Mouse (Mus musculus) CD4-positive, CD25-positive, alpha-beta regulatory T cell, adult 4 months (primary cell): ENCODE measurements around the gene Pfkfb3. TPM values are rescaled to one million over a fixed set of nuclear protein-coding genes. Genes with fewer than 3 reads are reported as not detected.

Source experiments
- ATAC-seq: one replicate; pipeline ENCODE4 v1.8.0; 2017
- polyA plus RNA-seq, 2 experiments: library from polyadenylated mRNA; unstranded; fragments of 100-300 nt; shearing (Covaris generic); gene quantifications; one replicate each; pipeline ENCODE4 v1.2.1; 2017

Gene Pfkfb3
- polyA plus RNA-seq = 10 to 100 TPM; 17.6 to 22.7 TPM

DNA sequence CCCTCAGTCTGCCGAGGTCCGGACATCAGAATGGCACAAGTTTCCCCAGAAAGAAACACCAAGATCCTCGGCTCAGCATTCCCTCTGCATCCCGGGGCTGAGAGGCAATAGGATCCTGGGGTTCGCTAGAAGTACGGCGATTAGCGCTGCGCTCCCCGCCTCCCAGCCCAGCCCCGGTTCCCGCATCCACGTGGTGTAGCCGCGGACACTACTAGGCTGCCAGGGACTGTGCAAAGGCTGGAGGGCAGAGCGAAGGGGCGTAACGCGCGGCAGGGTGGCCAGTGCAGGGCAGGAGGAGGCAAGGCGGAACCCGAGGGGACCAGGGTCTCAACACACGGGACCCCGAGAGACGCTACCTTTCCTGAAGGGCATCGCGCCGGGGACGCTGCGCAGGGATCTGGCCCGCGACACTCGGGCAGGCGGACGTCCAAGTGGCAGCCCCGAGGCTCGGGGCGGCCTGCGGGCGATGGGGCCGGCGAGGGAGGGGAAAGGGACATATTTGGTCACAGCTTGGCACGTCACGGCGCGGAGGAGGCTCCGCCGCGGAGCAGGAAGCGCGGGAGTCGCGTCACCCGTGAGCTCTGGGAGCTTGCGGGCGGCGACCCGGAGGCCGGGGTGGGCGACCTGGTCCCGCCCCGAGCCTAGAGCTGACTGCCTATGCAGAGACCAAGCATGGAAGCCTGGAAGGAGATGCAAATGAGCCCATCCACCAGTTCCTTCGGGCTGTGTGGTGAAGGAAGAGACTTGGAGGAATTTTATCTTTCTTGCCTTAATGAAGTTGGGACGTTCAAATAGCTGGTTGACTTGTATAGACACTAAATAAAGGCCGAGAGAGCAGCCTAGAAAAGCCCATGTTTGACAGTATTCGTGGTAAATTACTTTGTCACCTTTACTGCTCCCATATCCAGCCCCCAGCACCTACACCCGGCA lies at the start of gene Pfkfb3:
Gene Pfkfb3, minus strand, starts transcription at position 607 of the 930 bp plus-strand sequence.
- peak; percentile 90 for ATAC-seq

DNA sequence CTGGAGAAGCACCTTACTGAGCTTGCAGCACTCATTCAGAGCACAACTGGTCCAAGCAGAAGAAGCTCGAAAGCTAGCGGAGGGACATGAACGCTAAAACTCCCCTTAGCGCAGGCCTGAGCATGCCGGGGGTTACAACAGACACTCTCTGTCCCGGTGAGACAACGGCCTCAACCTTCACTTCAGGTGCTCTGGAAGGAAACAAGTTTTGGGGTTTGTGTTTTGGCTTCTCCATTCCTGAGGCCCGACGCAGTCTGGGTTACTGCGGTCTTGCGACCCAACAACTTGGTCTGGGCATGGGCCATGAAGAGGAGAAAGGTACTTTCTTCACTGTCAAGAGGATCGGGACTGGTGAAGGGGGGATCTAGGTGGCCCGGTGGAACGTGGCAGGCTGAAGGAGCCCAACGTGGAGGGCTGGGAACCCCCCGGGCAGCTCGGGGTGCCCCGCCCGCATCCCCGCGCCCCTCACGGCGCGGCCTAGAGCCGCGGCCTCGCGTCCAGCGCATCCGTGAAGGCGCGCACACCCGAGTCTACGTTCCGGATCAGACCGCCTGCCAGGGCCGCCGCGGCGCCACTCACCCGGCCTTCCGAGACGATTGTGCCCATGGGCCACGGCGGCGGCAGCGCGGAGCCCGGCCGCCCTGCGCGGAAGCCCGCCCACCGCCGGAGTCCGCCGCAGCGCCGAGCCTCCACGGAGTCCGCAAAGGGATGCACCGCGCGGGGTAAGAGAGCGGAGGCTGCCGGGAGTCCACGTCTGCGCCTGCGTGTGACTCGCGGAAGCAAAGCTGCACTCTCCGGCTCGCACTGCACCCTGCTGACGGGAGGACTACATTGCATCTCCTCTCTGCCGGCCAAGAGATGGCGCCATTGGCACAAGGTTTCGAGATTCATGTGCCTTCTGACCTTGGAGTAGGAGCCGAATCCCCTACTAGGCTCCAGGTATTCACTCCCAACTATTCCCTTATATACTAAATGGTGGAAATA lies 48.9 kb upstream of the Pfkfb3 start:
- peak; percentile 98 for ATAC-seq

DNA sequence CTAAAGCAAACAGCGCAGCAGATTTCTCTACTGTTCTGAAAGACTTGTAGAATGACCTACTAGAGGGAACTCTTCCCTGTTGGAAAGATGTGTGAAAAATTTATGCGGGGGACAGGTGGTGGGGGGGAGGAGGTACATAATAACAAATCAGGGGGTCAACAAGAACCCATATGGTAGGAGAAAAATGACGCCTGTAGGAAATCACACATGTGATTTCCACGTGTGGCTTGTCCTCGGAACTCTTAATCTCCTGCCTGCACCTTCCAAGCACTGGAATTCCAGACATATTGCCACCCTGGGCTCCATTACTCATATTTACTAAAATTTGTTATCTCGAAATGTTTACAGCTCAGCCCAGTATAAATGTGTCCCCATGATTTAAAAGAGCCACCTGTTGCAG lies 47.9 kb upstream of the Pfkfb3 start:
- no peak for ATAC-seq

DNA sequence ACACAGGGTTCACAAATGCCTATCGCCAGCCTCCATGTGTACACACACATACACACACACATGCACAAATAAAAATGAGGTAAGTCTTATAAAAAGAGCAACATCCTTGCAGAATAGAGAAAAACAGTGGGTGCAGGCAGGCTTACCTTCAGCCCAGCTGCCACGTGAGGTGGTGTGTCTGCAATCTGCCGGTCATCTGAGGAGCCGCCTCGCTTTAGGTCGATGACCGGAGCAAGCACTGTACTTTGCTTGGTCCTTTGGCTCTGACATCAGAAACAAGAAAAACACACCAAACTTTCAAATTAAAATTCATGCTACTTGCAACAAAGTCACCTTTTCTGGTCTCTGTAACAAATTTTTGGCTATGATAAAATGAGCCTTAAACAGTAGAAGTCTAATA lies 44.0 kb upstream of the Pfkfb3 start:
- no peak for ATAC-seq

DNA sequence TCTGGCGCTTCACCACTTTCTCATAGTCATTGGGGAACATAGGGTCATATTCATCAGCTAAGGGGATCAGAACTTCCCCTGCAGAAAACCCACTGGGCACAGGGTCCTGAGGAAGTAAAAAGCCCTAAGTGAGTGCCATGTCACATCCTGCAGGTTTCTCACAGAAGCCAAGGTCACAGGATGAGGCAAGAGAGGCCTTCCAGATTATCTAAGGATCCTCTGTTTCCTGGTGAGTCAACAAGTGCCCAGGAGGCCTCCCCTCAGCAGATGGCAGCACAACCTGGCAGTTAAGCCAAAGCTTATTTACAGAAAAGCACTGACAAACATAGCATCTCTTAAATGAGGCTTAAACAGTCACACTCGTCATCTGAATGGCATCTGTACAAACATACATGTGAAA lies 42.8 kb upstream of the Pfkfb3 start:
- ATAC-seq = no peak

DNA sequence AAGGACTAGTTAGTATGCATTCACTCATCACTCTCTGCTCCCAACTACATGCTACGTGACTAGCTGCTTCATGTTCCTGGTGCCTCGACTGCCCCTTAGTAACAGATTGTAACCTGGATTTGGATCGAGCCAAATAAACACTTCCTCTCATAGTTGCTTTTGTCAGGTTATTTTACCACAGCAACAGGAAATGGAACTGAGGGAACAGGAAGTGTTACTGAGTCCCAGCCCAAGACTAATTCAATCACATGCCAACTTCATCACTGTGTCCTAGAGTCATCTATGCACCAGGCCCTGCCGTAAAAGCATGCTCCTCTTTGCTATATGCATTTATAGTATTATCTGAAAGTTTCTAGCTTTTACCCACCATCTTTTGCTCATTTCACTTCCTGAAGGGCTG lies 34.1 kb upstream of the Pfkfb3 start:
- ATAC-seq = peak; percentile 82

DNA sequence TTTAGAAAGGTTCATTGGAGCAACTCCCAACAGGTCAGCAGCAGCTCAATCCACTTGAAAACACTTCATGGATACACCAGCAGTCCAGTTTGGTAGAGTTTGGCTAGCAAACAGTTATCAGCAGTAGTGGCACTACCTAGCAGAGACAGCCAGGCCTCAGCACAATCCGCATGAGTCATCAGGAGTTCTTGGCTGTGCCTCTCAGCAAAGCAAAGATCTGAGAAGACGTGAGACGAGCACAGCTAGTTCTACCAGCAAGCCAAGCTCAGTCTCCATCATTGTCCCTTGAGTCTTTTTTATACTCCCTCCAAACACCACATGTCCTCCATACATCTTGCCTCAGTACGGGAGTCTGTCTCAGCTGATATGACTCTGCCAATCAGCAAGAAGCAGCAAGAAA lies 25.5 kb upstream of the Pfkfb3 start:
- ATAC-seq = no peak

DNA sequence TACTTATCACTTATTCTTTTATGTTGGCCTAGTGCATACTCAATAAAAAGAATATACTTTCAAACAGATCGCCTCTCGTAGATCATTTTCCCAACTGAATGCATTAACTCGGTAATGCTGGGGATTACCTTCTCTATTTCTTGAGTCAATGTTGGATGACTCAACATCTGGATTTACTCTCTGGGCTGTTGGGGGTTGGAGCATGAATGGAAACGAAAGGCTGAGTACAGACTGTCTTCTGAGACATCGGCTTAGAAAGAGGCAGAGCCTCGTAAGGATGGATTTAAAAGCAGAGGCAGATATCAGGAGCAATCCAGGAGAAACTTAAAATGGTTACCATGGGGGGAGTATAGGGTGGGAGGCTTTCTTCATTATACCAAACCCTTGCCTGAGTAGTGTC lies 24.3 kb upstream of the Pfkfb3 start:
- no peak for ATAC-seq

DNA sequence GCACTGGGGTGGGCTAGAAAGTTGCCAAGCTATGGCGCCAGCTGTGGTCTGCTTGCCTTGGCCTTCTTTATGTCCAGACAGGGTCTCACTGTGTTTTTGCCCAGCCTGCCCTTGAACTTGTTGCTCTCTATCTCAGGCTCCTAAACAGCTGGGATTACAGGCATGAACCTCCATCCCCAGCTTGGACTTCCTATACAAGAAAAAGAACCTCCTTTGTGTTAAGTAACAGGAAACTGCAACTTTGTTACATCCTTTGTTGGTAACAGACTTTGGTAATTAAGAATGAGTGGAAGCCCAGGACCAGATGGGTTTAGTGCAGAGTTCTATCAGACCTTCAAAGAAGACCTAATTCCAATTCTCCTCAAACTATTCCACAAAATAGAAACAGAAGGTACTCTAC lies 19.8 kb upstream of the Pfkfb3 start:
- ATAC-seq = no peak

DNA sequence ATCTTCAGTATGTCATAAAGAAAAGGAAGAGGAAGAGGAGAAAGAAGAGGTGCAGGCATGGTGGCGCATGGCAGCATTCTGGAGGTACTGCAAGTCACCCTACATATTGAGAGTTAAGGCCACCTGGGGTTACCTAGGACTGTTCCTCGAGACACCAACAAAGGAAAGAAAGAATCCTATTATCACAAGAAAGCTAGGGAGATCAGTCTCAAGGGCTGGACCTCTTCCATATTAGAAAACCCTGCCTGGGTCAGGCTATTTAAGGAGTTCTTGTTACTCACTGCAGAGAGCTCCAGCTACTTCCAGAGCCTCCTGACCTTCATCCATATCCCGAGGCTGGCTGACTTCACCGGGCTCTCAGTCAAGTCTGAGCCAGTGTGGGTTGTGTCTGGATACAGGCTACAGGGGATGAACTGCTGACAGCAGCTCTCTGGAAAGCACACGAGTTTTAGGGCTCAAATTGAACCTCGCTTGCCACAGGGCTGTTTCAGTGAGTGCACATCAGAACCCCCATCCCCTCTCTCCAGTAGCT lies 17.2 kb upstream of the Pfkfb3 start:
- ATAC-seq = no peak

DNA sequence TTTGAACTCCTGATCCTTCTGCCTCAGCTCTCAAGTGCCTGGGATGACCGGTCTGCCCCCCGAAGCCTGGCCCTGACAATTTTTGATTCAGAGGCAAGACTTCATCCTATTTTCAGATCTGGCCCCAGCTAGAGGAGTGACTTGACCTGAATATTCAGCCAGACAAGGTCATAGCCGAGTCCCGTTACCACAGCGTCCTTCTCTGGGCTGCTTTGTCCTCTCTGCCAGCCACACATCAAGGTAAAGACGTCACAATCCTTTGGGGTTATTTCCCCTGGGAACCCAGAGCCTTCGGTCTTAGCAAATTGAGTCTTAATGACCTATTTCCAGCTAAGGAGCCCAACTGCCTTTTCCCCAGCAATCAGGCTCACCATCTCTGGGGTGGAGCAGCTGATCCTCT lies 14.6 kb upstream of the Pfkfb3 start:
- ATAC-seq = no peak

DNA sequence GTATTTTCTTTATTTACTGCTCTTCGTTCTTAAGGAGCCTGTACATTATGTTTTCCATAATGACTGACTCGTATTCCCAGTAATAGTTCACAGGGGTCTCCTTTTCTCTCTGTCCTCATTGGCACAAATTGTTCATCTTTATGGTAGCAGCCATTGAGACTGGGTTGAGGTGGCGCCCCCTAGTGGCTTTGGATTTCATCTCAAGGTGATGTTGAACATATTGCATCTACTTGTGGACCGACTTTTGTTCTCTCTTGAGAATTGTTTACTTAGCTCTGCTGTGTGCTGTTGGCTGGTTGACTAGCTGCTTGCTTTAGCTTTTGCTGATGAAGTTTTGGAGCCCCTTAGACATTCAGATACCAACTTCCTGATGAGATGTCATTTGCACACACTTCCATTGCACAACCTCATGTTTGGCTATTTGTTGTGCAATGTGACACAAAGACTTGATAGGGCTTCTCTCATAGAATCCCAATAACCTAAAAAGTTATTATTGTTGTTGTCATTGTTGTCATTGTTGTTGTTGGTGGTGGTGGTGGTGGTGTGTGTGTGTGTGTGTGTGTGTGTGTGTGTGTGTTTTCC lies 14.0 kb upstream of the Pfkfb3 start:
- ATAC-seq = peak; percentile 62

DNA sequence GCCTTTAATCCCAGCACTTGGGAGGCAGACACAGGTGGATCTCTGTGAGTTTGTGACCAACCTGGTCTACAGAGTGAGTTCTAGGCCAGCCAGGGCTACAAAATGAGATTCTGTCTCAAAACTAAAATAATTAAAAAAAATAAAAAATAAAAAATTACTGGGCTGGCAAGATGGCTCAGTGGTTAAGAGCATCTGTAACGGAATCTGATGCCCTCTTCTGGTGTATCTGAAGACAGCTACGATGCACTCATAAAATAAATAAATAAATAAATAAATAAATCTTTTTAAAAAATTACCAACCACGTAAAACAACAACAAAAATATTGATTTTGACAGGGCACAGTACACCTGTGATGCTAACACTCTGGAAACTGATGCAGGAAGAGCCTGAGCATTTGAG lies 13.0 kb upstream of the Pfkfb3 start:
- ATAC-seq = no peak

DNA sequence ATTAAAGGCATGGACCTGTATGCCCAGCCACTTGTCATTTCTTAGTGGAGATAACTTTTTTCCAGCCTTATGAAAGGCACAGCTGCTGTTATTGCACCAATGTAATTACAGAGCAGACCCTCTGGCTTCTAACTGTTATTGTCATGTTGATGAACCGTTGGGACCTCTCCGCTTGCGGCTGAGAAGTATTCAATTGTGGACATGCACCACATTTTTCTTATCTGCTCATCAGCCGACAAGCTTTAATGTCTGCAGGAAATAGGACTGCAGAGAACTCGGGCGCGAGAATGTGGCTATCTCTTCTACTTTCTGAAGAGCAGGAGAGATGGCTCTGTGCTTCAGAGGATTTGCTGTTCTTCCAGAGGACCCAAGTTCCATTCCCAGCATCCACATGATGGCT lies 12.4 kb upstream of the Pfkfb3 start:
- no peak for ATAC-seq

DNA sequence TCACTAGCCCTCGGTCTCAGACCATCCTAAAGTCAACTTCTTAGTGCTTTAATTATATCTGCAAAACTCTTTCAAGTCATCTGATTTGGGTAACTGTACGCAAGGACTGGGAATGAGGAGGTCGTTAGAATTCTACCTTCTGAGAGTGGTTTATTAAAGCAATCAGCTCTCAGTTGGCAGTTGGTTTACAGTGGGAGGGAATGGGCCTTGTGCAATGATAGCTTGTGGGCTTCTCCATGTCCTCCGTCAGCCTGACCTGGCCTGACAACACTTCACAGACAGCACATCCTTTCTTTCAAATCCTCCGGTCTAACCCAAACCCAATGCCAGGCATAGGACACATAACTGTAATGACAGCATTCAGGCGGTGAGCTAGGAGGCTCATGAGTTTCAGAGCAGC lies 10.9 kb upstream of the Pfkfb3 start:
- ATAC-seq = no peak

DNA sequence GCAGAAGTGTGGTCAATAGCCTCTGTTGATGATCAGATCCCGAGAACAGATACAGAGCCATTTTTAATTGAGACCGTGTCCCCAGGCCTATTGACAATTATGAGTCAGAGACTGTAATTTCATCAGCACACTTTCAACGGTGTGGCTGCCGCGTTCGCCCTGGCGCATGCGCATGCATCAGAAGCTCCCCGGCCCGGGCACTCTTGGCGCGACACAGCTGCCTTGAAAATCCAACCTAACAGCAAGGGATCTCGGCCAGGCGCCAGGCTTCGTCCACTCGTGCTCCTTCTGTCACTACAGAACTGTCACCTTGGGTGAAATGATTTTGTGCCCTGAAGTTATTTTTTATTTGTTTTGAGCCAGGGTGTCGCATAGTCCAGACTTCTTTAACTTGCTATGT lies 9.4 kb upstream of the Pfkfb3 start:
- no peak for ATAC-seq

DNA sequence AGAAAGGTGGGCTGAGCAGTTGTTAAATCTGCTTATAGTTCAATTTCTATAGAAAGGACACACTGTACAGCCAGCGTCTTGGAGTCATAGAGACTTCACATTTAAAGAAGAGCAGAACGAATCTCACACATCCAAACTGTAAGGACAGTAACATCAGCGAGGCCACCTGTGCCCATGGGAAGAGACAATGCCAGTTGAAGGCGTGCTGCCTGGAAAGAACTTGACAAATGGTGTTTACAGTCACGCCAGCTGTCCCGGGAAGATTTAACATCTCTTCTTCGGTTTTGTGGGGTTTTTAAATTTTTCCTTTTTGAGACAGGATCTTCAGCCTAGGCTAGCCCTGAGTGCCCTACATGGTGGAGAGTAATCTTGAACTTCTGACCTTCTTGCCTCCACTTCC lies 4.8 kb upstream of the Pfkfb3 start:
- no peak for ATAC-seq

DNA sequence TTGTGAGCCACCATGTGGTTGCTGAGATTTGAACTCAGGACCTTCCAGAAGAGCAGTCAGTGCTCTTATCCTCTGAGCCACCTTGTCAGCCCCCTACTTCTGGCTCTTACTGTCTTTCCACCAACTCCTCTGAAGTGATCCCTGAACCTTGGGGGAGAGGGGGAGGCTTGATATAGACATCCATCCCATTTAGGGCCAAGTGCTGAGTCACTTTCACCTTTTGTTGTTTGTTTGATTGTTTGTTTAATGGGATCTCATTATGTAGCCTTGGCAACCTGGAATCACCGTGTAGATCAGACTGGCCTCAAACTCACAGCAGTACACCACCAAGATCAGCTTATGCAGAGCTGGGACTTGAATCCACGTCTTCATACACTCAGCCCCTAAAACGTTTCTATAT lies 3.4 kb upstream of the Pfkfb3 start:
- ATAC-seq = no peak

DNA sequence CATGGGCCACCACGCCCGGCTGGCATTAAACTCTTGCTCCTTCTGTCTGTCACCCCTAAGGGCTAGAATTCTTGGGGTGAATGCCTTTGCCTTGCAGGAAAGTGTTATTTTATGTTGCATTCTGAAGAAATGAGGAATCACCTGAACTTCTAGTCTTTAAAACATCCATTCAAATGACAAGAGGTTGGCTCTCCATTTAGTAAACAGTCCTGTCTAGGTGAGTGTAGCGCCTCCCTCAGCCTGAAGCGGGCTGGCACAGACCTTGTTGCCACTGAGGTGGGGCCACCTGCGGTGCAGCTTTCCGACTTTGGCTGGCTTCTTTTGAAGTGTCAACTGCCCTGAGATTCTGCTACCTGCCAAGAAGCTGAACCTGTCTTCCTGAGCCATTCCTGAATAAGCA lies 1.4 kb upstream of the Pfkfb3 start:
- no peak for ATAC-seq

DNA sequence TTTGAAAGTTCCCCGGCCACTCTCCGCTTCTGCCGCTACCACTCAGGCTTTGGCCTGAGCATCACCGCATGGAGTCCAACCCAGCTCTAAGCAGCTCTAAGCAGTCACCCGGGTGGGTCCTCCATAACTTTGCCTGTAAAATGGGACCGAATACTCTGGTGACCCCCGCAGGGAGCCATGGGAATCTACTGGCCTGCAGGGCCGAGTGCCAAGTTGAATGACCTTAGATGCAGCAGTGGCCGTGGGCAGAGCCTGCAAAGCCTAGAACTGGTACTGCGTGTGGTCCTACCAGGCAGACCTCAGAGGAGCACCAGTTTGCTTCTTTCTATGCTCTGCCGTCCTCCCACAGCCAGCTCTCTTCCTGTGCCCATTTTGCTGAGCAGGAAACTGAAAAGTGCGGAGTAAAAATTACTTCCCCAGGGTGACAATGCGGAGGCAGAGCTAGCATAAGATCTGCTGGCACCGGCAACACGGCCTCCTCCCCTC lies 868 bp downstream of the Pfkfb3 start:
- ATAC-seq = peak; percentile 52

DNA sequence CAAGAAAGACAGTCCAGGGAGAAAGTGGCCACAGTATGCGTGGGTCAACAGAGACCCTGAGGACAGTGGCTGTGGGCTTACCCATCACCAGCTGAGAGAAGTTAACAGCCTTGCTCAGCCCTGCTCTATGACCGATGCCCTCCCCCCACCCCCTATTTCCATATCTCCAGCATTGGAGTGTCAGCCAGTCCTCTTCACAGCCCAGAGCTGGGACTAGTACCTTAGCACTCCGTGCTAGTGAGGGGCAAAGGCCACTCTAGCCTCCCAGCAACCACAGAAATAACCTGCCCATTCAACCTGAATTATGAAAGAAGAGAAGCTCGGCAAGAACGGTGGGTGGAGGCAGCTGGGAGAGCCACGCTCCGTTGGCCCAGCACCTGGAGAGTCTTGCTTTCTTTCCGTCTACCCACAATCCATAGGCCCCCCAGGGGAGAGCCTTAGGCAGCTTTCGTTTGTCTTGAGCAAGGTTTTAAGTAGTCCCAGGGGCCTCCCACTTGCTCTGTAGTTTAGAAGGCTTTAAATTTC lies 1.5 kb downstream of the Pfkfb3 start:
- ATAC-seq = peak; percentile 3

DNA sequence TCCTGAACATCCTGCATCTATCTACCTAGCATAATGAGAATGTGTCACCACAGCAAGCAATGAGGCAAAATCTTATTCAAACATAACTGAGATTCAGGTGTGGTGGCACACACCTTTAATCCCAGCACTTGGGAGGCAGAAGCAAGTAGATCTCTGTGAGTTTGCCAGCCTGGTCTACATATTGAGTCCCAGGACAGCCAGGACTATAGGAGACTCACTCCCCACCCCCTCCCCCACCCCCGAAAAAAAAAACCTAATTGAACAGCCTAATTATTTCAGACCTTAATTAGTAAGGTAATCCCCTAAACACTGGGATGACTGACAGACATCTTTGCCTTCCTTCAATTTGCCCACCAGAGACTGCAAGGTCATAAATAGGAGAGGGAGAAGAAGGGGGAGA lies 2.2 kb downstream of the Pfkfb3 start:
- no peak for ATAC-seq
